Mouse (Mus musculus) neural tube, embryonic 13.5 days (tissue): ENCODE results near the gene Irf2bp2. TPM values are rescaled to one million over a fixed set of nuclear protein-coding genes. Genes with fewer than 3 reads are reported as not detected.

ENCODE experiments used
- ATAC-seq: fragments of 200-750 bp; cut with Nextera tagmentation; 2 replicates; pipeline ENCODE4 v1.8.0; 2017; ENCODE audit warnings: low read depth, mild to moderate bottlenecking, moderate TSS enrichment, moderate library complexity
- H3K27ac ChIP-seq: fragments of 300-500 bp; sonication (generic); replicated peaks from 2 replicates; pipeline ENCODE4 v1.5.1; 2015; ENCODE audit warnings: moderate library complexity, mild to moderate bottlenecking, inconsistent platforms
- H3K27me3 ChIP-seq: fragments of 300-500 bp; sonication (generic); 2 replicates; pipeline ENCODE4 v1.6.1; 2015; ENCODE audit warnings: mild to moderate bottlenecking, inconsistent platforms
- H3K36me3 ChIP-seq: fragments of 300-500 bp; sonication (generic); 2 replicates; pipeline ENCODE4 v1.6.1; 2015; ENCODE audit warnings: mild to moderate bottlenecking, inconsistent platforms
- H3K4me1 ChIP-seq: fragments of 300-500 bp; sonication (generic); replicated peaks from 2 replicates; pipeline ENCODE4 v1.6.1; 2015; ENCODE audit warnings: inconsistent platforms
- H3K4me2 ChIP-seq: fragments of 300-500 bp; sonication (generic); 2 replicates; pipeline ENCODE4 v1.6.1; 2015; ENCODE audit warnings: inconsistent platforms, mild to moderate bottlenecking, moderate library complexity
- H3K4me3 ChIP-seq: fragments of 300-500 bp; sonication (generic); 2 replicates; pipeline ENCODE4 v1.5.1; 2015; ENCODE audit warnings: mild to moderate bottlenecking, inconsistent platforms
- H3K9ac ChIP-seq: fragments of 300-500 bp; sonication (generic); 2 replicates; pipeline ENCODE4 v1.6.1; 2015; ENCODE audit warnings: moderate library complexity, mild to moderate bottlenecking, inconsistent platforms
- H3K9me3 ChIP-seq: fragments of 300-500 bp; sonication (generic); 2 replicates; pipeline ENCODE4 v1.6.1; 2016; ENCODE audit warnings: inconsistent platforms
- WGBS: fragments of 180-500 bp; shearing (Covaris S2); methylation state at CpG from one replicate; pipeline ENCODE4 v1.1.7; 2015; 5-methylcytosine and 5-hydroxymethylcytosine counted together
- polyA plus RNA-seq: library from polyadenylated mRNA; unstranded; fragments of >200 nt; fragmentation: Nextera tagmentation; extraction: Ambion mirVana; gene quantifications from 2 replicates; pipeline ENCODE4 v1.2.1, GENCODE M21; 2015

Irf2bp2 gene
- 8.6 and 9.7 TPM in 2 replicates for polyA plus RNA-seq

DNA sequence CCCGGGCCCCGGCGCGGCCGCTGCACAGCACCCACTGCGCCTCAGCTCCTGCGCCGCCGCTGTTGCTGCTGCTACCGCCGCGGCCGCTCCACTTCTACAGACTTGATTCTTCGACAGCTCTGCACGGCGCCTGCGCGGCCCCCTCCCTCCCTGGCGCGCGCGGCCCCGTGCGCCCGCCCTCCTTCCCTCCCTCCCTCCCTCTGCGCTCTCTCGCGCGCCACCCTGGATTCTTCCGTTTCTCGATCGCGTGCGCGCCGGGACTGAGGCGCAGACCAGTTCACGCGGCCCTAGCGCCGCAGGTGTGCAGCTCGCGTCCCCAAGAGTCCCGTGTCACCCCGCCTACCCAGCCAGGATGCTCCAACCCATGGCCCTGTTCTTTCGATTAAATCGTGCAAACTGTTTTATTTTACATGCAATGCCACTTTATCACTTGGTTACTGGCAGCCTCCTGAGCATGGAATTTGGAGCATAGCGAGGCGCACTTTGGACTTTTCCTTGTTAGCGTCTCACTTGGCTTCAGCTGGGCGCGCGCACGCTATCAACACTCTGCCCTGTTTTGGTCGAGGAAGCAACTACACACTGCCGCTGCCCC lies at the start of gene Irf2bp2:
Gene Irf2bp2 (minus strand): TSS at position 98 of the 592 bp plus-strand sequence.
- peaks cover 15% of the 10 kb centered on the region for H3K36me3 ChIP-seq
- no peaks in the 10 kb centered on the region for H3K27me3 ChIP-seq
- peaks cover 68% of the 10 kb centered on the region for H3K4me1 ChIP-seq
- peak within 1 kb of the TSS; percentile 100 for H3K27ac ChIP-seq
- under 1% methylated on average over 53 of the region's 56 CpGs for WGBS
- H3K4me2 ChIP-seq: peak within 1 kb of the TSS; percentile 91
- H3K4me3 ChIP-seq: peak within 1 kb of the TSS; percentile 100
- no peaks in the 10 kb centered on the region for H3K9me3 ChIP-seq
- H3K9ac ChIP-seq: peak within 1 kb of the TSS; percentile 100
- peak; percentile 77 for ATAC-seq

- ATAC-seq: no peak
- Histone ChIP-seq H3K9me3 (no peaks in the 10 kb centered on the region), H3K4me2 (no peak overlapping the region), H3K9ac (no peak overlapping the region), H3K36me3 (no peaks in the 10 kb centered on the region), H3K4me3 (no peak overlapping the region), H3K4me1 (no peaks in the 10 kb centered on the region), H3K27ac (no peak overlapping the region), H3K27me3 (no peaks in the 10 kb centered on the region)
- 96% methylated on average over 4 of the region's 4 CpGs for WGBS
Observed at GRCm38 (mm10) chr8:126642665-126643064, 48.9 kb upstream of the Irf2bp2 start.

DNA sequence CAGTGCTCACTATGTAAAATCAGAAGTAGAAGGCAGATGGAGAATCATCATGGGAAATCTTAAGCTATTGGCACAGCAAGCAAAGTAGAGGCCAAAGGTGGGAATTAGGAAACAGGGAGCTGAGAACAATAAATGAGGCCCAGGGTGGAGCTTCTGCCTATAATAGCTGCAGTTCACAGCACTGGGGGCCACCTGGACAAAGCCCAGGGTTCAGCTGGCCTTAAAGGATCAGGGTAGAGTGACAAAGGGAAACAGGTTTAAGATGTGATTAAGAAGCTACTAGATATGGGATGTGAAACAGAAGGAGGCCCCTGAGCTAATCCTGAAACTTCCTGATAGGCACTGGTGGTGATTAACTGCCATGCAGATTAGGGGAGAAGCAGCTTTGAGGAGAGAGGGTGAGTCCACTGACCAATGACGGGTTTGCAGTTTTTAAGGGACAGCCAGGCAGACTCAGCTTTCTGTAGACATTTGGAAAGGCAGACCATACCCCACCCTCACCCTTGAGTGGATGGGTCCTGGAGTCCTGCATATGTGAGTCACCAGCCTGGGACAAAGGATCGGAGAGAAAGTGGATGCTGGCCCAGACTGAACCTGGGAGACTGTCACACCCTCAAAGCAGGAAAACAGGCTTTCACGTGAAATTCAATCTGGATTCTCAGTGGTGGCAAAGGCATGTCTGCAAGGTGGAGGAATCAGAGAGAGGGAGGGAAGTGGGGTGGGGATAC lies 47.9 kb upstream of the Irf2bp2 start:
- H3K27ac ChIP-seq: no peak overlapping the region
- H3K4me1 ChIP-seq: no peaks in the 10 kb centered on the region
- H3K4me3 ChIP-seq: no peak overlapping the region
- ATAC-seq: no peak
- no peaks in the 10 kb centered on the region for H3K27me3 ChIP-seq
- 78% methylated on average over 3 of the region's 3 CpGs for WGBS
- H3K9ac ChIP-seq: no peak overlapping the region
- no peaks in the 10 kb centered on the region for H3K36me3 ChIP-seq
- H3K9me3 ChIP-seq: no peaks in the 10 kb centered on the region
- no peak overlapping the region for H3K4me2 ChIP-seq

DNA sequence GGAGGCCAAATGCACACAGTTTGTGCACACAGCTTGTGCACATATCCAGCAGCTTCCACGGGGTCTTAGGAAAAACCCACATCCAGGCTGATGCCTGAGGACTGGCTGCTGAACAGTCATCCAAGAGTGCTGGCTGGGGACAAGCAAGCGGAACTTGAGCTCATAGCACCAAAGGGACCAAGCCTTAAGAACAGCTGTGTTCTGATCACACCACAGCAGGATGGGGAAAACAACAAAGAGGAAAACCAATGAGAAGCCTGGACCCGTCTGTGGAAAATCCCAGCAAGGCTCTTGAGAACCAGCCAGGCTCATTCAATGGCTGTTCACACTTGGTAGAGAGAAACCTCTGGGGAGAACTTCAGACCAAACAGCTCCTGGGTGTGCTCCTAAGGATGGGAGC lies 45.4 kb upstream of the Irf2bp2 start:
- H3K27ac ChIP-seq: no peak overlapping the region
- no peaks in the 10 kb centered on the region for H3K9me3 ChIP-seq
- whole genome bisulfite sequencing: 71% methylated on average over 3 of the region's 3 CpGs

DNA sequence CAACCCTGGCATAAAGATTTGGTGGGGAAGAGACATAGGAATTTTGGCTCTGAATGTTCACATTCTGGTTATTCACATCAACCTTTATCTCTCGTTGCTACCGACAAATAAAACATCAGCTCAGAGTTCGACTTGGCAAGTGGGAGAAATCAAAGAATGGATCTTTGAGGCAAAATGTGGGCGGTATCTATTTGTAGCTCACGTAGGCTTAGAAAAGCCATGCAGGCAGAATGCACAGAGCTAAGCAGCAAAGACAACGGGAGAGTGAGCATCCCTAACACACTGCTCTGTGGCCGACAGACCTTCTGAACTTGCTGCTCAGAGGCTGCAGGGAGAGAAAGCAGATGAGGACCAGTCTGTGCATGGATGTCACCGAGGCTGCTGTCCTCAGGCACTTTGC lies 44.2 kb upstream of the Irf2bp2 start:
- Histone ChIP-seq H3K27me3 (no peaks in the 10 kb centered on the region), H3K4me3 (no peak overlapping the region), H3K9ac (no peak overlapping the region), H3K4me2 (no peak overlapping the region), H3K4me1 (no peaks in the 10 kb centered on the region), H3K9me3 (no peaks in the 10 kb centered on the region), H3K36me3 (no peaks in the 10 kb centered on the region), H3K27ac (no peak overlapping the region)
- WGBS: 80% methylated on average over 8 of the region's 8 CpGs
- ATAC-seq: no peak

More for the DNA sequence above, 45.4 kb upstream of the Irf2bp2 start:
- H3K4me1 ChIP-seq: no peaks in the 10 kb centered on the region
- H3K9ac ChIP-seq: no peak overlapping the region
- no peak overlapping the region for H3K4me2 ChIP-seq
- H3K36me3 ChIP-seq: no peaks in the 10 kb centered on the region
- ATAC-seq: no peak
- H3K27me3 ChIP-seq: no peaks in the 10 kb centered on the region
- no peak overlapping the region for H3K4me3 ChIP-seq

DNA sequence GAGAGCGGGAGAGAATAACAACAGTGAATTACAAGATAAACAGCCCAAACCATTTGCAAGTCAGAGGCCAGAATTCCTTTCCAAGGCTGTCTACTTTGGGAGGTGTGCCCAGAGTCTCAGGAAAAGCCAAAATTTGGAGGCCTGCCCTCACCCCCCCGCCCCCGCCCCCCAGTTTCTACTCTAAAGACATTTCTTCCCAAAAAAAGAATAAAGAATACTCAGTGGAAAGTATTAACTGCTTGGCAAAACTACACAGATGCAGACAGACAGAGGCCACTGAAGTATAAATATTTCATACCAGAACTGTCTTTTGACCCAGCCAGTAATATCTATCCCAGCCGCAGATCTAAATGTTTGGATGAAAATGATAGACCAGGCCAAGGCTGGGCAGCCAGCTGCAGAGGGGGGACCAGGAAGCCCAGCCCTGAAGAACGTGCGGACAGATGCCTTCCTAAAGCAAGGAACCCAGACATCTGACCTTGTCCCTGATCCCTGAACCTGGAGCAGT lies 40.8 kb upstream of the Irf2bp2 start:
- no peaks in the 10 kb centered on the region for H3K27me3 ChIP-seq

GRCm38 (mm10) chr8:126628616-126629015 lies 34.8 kb upstream of the Irf2bp2 start:
- H3K4me2 ChIP-seq: no peak overlapping the region

More for the DNA sequence above, 40.8 kb upstream of the Irf2bp2 start:
- Histone ChIP-seq H3K4me2 (no peak overlapping the region), H3K9ac (no peak overlapping the region), H3K9me3 (peaks cover 13% of the 10 kb centered on the region; the same call in 1 of the 2 replicates), H3K36me3 (no peaks in the 10 kb centered on the region), H3K4me3 (no peak overlapping the region), H3K4me1 (no peaks in the 10 kb centered on the region), H3K27ac (no peak overlapping the region)
- ATAC-seq: no peak
- 73% methylated on average over 6 of the region's 6 CpGs for WGBS

DNA sequence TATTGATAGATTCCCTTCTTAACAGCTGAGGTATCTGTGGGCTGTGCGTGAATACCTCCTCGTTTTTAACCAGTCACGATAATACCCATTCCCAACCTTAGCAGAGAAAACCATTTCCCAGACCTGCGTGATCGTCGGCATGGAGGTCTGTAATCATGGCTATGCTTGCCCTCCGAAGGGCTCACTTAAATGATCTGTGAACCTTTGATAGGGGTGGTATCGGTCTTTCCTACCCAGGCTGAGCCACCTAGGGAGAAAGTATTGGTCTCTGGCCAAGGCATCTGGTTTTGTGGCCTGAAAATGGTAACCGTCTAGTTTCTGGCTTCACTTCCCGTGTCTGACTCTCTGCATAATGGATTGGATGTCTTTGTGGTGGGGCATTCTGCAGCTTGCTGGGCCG lies 32.6 kb upstream of the Irf2bp2 start:
- Histone ChIP-seq H3K9ac (no peak overlapping the region), H3K9me3 (peaks cover 13% of the 10 kb centered on the region; the same call in 1 of the 2 replicates), H3K4me3 (no peak overlapping the region), H3K4me2 (no peak overlapping the region), H3K27ac (no peak overlapping the region), H3K4me1 (no peaks in the 10 kb centered on the region), H3K36me3 (no peaks in the 10 kb centered on the region), H3K27me3 (no peaks in the 10 kb centered on the region)
- no peak for ATAC-seq
- 91% methylated on average over 11 of the region's 11 CpGs for WGBS

More at GRCm38 (mm10) chr8:126628616-126629015, 34.8 kb upstream of the Irf2bp2 start:
- WGBS: 95% methylated on average over 3 of the region's 3 CpGs
- no peak overlapping the region for H3K4me3 ChIP-seq
- no peaks in the 10 kb centered on the region for H3K36me3 ChIP-seq
- no peak overlapping the region for H3K27ac ChIP-seq
- H3K9me3 ChIP-seq: peaks cover 13% of the 10 kb centered on the region; the same call in 1 of the 2 replicates
- H3K4me1 ChIP-seq: no peaks in the 10 kb centered on the region
- no peak for ATAC-seq
- H3K27me3 ChIP-seq: no peaks in the 10 kb centered on the region
- H3K9ac ChIP-seq: no peak overlapping the region

DNA sequence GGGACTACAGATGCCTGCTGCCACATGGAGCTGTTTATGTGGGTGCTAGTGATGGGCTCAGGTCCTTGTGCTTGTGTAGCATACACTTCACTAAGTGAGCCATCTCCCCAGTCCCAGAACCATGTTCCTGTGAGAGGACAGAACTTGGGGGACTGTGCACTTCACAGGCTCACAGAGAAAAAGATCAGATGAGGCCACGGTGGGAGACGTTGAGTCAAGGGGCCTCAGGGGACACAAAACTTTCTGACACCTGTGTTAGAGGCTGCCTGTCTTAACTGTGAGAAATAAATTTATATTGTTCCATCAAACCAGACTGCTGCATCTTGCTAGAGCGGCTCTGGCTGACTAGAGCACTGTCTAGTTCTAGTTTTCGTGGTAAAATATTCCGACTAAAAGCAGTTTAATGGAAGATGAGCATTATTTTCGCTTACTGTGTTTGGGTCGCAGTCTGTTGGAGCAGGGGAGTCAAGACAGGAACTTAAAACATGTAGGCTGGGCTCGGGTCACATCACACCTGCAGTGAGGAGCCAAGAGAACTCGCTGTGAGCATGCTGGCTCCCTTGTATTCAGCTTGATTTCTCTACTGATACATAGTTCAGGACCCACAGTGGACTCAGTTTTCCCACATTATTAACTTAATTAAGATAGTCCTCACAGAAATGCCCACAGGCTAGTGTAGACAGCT lies 28.5 kb upstream of the Irf2bp2 start:
- Histone ChIP-seq H3K9me3 (no peaks in the 10 kb centered on the region), H3K9ac (no peak overlapping the region), H3K4me1 (no peaks in the 10 kb centered on the region), H3K27ac (no peak overlapping the region), H3K36me3 (no peaks in the 10 kb centered on the region), H3K4me3 (no peak overlapping the region), H3K4me2 (no peak overlapping the region), H3K27me3 (no peaks in the 10 kb centered on the region)
- ATAC-seq: no peak
- WGBS: 89% methylated on average over 9 of the region's 9 CpGs

- no peaks in the 10 kb centered on the region for H3K9me3 ChIP-seq
- H3K4me3 ChIP-seq: no peak overlapping the region
- no peaks in the 10 kb centered on the region for H3K4me1 ChIP-seq
- WGBS: 75% methylated on average over 3 of the region's 3 CpGs
- no peak overlapping the region for H3K27ac ChIP-seq
- ATAC-seq: no peak
- no peak overlapping the region for H3K4me2 ChIP-seq
- no peaks in the 10 kb centered on the region for H3K27me3 ChIP-seq
- no peak overlapping the region for H3K9ac ChIP-seq
- no peaks in the 10 kb centered on the region for H3K36me3 ChIP-seq
Observed at GRCm38 (mm10) chr8:126620721-126621120, 26.9 kb upstream of the Irf2bp2 start.

GRCm38 (mm10) chr8:126619487-126619886 lies 25.7 kb upstream of the Irf2bp2 start:
- no peaks in the 10 kb centered on the region for H3K9me3 ChIP-seq
- no peak overlapping the region for H3K4me2 ChIP-seq
- 94% methylated on average over 6 of the region's 6 CpGs for WGBS
- no peak overlapping the region for H3K27ac ChIP-seq
- H3K4me1 ChIP-seq: no peaks in the 10 kb centered on the region
- no peaks in the 10 kb centered on the region for H3K36me3 ChIP-seq
- no peak overlapping the region for H3K9ac ChIP-seq
- no peak for ATAC-seq
- H3K27me3 ChIP-seq: no peaks in the 10 kb centered on the region
- no peak overlapping the region for H3K4me3 ChIP-seq

DNA sequence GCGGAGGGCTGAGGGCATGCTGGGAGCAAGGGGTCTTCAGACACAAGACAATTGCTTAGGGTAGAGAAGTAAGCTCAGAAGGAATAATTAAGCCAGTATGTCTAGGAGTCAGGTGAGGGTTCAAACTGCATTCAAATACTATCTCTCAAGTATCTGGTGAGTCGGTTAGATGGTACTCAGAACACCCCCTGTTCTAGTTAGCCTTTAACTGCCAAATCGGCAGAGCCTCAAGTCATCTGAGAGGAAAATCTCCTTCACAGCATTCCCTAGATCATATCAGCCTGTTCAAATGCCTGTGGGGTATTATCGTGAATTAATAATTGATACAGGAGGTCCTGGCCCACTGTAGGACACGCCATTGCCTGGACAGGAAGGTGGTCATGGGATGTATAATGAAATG lies 23.9 kb upstream of the Irf2bp2 start:
- no peak overlapping the region for H3K4me3 ChIP-seq
- WGBS: 90% methylated on average over 5 of the region's 5 CpGs
- H3K9ac ChIP-seq: no peak overlapping the region
- ATAC-seq: no peak
- no peaks in the 10 kb centered on the region for H3K27me3 ChIP-seq
- no peaks in the 10 kb centered on the region for H3K9me3 ChIP-seq
- no peaks in the 10 kb centered on the region for H3K4me1 ChIP-seq
- H3K4me2 ChIP-seq: no peak overlapping the region
- H3K36me3 ChIP-seq: no peaks in the 10 kb centered on the region
- no peak overlapping the region for H3K27ac ChIP-seq
